Mouse (Mus musculus) intestine, embryonic 16.5 days (tissue): ENCODE measurements around the gene Atp8a2. TPM values are rescaled to one million over a fixed set of nuclear protein-coding genes. Genes with fewer than 3 reads are reported as not detected.

Experiments
- ATAC-seq: fragments of 200-750 bp; cut with Nextera tagmentation; 2 replicates; pipeline ENCODE4 v1.8.0; 2017; ENCODE audit warnings: moderate TSS enrichment, moderate library complexity
- H3K27ac ChIP-seq: fragments of 300-500 bp; sonication (generic); 2 replicates; pipeline ENCODE4 v1.5.1; 2014; ENCODE audit warnings: mild to moderate bottlenecking, low read length
- H3K27me3 ChIP-seq: fragments of 300-500 bp; sonication (generic); replicated peaks from 2 replicates; pipeline ENCODE4 v1.6.1; 2014; ENCODE audit warnings: low read length, control low read depth, mixed read lengths; ENCODE audit not compliant: control insufficient read depth, insufficient read depth
- H3K36me3 ChIP-seq: fragments of 300-500 bp; sonication (generic); 2 replicates; pipeline ENCODE4 v1.6.1; 2014; ENCODE audit warnings: low read length, control low read depth; ENCODE audit not compliant: control insufficient read depth, insufficient read depth
- H3K4me1 ChIP-seq: fragments of 300-500 bp; sonication (generic); 2 replicates; pipeline ENCODE4 v1.6.1; 2014; ENCODE audit warnings: low read length, control low read depth, mixed read lengths; ENCODE audit not compliant: control insufficient read depth, insufficient read depth
- H3K4me2 ChIP-seq: fragments of 300-500 bp; sonication (generic); 2 replicates; pipeline ENCODE4 v1.6.1; 2014; ENCODE audit warnings: low read depth, low read length, control low read depth
- H3K4me3 ChIP-seq: fragments of 300-500 bp; sonication (generic); 2 replicates; pipeline ENCODE4 v1.5.1; 2014; ENCODE audit warnings: mild to moderate bottlenecking, low read length
- H3K9ac ChIP-seq: fragments of 300-500 bp; sonication (generic); 2 replicates; pipeline ENCODE4 v1.6.1; 2014; ENCODE audit warnings: low read depth, low read length
- H3K9me3 ChIP-seq: fragments of 300-500 bp; sonication (generic); 2 replicates; pipeline ENCODE4 v1.6.1; 2016; ENCODE audit warnings: low read length, control low read depth; ENCODE audit not compliant: control insufficient read depth
- WGBS: fragments of 180-500 bp; shearing (Covaris S2); extraction: QIAGEN DNeasy Blood & Tissue Kit; methylation state at CpG from one replicate; pipeline ENCODE4 v1.1.7; 2014; 5-methylcytosine and 5-hydroxymethylcytosine counted together
- polyA plus RNA-seq: library from polyadenylated mRNA; unstranded; fragments of >200 nt; fragmentation: Nextera tagmentation; extraction: Ambion mirVana; gene quantifications from 2 replicates; pipeline ENCODE4 v1.2.1, GENCODE M21; 2015

The Atp8a2 gene
- polyA plus RNA-seq, 1 experiment from 2014 or later: 6.7 TPM

DNA sequence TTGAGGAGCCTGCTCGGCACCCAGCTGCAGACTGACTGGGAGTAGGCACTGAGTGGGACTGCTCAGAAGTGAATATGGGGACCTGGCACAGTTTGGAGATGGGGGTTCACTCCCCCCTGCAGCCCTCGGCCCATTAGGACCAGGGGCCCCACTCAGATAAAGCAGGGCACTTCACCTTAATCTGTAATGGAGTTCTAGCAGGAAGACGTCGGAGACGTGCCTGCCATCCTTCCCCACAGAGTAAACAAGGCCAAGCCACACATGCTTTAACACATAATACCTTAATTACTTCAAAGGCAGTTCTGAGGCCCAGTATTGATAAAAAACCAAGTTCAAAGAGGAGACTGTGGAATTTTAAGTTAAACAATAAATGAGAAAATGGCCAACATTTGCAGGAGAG, 510.8 kb downstream of the Atp8a2 start:
- Histone ChIP-seq H3K9me3 (no peaks in the 10 kb centered on the region), H3K36me3 (no peaks in the 10 kb centered on the region), H3K9ac (no peak overlapping the region), H3K4me1 (peaks cover 16% of the 10 kb centered on the region; the same call in 1 of the 2 replicates), H3K4me2 (no peak overlapping the region), H3K27me3 (no peaks in the 10 kb centered on the region), H3K27ac (peak overlapping the region; percentile 51), H3K4me3 (no peak overlapping the region)
- ATAC-seq: peak; percentile 74
- 46% methylated on average over 5 of the region's 5 CpGs for WGBS

- H3K9ac ChIP-seq: no peak overlapping the region
- no peaks in the 10 kb centered on the region for H3K36me3 ChIP-seq
- ATAC-seq: no peak
- no peak overlapping the region for H3K27ac ChIP-seq
- H3K9me3 ChIP-seq: no peaks in the 10 kb centered on the region
- no peak overlapping the region for H3K4me2 ChIP-seq
- H3K4me1 ChIP-seq: peaks cover 16% of the 10 kb centered on the region; the same call in 1 of the 2 replicates
- no peaks in the 10 kb centered on the region for H3K27me3 ChIP-seq
- no peak overlapping the region for H3K4me3 ChIP-seq
- WGBS: 61% methylated on average over 8 of the region's 8 CpGs
Measured at GRCm38 (mm10) chr14:59685343-59685742, 511.6 kb downstream of the Atp8a2 start.

DNA sequence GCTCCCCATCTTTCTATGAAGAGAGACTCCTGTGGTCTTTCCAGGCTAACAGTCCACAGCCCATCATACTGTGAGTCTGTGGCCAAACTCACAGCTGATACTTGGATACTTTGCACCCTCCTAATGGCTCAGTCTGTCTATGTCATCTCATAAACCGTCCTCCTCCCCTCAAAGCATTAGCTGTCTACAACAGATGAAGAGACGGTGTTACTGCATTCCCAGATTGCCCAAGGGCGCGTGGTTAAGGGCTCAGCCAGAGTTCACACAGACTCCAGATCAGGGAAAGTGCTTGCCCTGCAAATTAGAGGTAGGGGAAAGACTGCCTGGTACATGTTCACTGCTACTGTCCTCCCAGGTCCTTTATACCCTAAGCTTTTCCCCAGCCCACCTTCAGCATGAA, 515.1 kb downstream of the Atp8a2 start:
- no peak overlapping the region for H3K9ac ChIP-seq
- H3K27me3 ChIP-seq: no peaks in the 10 kb centered on the region
- H3K36me3 ChIP-seq: no peaks in the 10 kb centered on the region
- no peak overlapping the region for H3K27ac ChIP-seq
- 65% methylated on average over 4 of the region's 4 CpGs for WGBS
- no peak overlapping the region for H3K4me2 ChIP-seq
- ATAC-seq: no peak
- no peaks in the 10 kb centered on the region for H3K9me3 ChIP-seq
- no peak overlapping the region for H3K4me3 ChIP-seq
- peaks cover 11% of the 10 kb centered on the region; the same call in 1 of the 2 replicates for H3K4me1 ChIP-seq

DNA sequence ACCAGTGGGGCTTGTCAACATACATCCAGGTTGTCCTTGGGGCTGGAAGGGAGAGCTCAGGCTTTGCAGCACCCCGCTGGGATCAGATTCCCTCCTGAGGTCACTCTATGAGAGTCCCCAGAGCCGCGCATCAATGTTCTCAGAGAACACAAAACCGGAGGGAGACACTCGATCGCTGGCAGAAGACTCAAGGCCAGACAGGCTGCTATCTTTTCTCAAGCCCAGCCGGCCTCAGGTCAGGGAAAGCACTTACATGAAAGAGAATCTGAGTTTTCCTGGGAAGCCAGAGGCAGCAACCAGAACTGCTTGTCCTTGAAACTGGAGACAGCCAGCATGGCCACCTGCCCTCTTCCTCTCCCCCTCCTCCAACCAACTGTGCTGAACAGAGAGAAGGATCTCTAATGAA, 519.4 kb downstream of the Atp8a2 start:
- WGBS: 72% methylated on average over 7 of the region's 7 CpGs
- Histone ChIP-seq H3K9ac (no peak overlapping the region), H3K27ac (no peak overlapping the region), H3K4me3 (no peak overlapping the region), H3K36me3 (no peaks in the 10 kb centered on the region), H3K4me2 (no peak overlapping the region), H3K9me3 (no peaks in the 10 kb centered on the region), H3K27me3 (no peaks in the 10 kb centered on the region), H3K4me1 (peaks cover 8% of the 10 kb centered on the region)
- no peak for ATAC-seq

DNA sequence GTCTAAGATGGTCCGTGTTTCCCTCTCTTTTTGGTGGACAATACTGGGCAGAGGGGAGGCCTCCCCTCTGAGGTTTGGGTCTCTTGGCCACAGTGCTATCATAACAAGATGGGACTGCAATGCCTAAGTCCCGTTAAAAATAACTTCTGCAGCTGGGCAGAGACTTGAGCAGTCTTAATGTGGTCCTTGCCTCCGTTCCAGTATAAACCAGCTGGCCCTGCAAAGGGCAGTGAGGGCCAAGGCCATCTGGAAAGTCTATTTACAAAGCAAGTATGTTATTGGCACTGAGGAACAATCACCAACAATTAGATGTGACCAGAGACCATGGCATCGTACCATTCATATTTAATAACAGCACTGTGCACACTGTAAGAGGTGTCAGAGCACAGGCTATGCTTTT, 521.6 kb downstream of the Atp8a2 start:
- no peak overlapping the region for H3K4me2 ChIP-seq
- no peaks in the 10 kb centered on the region for H3K9me3 ChIP-seq
- WGBS: 64% methylated on average over 4 of the region's 4 CpGs
- H3K4me1 ChIP-seq: peaks cover 8% of the 10 kb centered on the region
- ATAC-seq: no peak
- H3K27ac ChIP-seq: no peak overlapping the region
- H3K9ac ChIP-seq: no peak overlapping the region
- H3K36me3 ChIP-seq: no peaks in the 10 kb centered on the region
- no peak overlapping the region for H3K4me3 ChIP-seq
- H3K27me3 ChIP-seq: no peaks in the 10 kb centered on the region

DNA sequence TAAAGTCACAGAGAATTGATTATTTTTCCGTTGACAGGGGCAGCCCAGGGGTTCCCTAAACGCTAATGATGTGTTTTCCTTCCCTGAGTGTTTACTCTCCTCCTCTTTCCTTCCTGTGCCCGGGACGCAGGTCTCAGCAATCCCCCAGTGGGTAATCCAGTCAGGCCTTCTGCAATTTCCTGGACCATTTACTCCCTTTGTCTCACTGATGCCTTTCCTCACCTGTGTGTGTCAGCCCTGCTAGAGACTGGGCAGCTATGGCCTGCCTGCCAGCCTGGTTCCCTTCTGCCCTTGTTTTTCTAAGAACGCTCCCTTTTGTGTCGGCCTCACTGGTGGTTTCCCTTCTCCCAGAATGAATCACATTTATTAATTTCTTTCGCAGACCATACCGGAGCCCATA, 522.4 kb downstream of the Atp8a2 start:
- Histone ChIP-seq H3K4me3 (no peak overlapping the region), H3K9ac (no peak overlapping the region), H3K36me3 (no peaks in the 10 kb centered on the region), H3K4me1 (peaks cover 8% of the 10 kb centered on the region), H3K9me3 (no peaks in the 10 kb centered on the region), H3K27me3 (no peaks in the 10 kb centered on the region), H3K27ac (no peak overlapping the region), H3K4me2 (no peak overlapping the region)
- 29% methylated on average over 8 of the region's 8 CpGs for WGBS
- ATAC-seq: no peak

DNA sequence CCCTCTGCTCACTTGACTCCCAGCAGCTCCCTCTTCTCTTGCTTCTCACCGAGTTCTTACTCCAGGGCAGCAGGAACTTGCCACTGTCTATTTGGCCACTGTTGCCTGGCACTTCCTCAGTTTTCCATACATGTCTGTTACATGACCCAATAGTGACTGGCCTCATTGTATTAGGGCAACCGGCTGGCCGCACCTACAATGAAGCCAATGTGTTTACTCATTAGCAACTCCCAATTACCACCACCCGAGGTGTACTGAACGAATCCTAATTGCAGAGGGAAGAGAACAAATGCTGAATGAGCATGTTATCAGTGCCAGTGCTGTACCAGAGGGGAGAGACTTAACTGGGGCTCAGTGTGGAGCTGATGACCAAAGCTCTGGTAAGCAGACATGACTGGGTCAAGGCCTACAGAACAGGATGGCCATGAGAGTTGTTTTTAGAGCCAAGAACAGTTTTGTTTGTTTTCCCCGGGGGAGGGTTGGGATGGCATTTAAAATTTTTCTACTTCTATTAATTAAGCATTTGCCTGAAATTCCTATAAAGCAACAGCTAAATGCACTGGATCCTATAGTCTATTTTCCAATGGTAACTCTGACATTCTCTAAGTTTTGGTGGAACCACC, 524.0 kb downstream of the Atp8a2 start:
- 84% methylated on average over 6 of the region's 6 CpGs for WGBS
- H3K4me1 ChIP-seq: peaks cover 8% of the 10 kb centered on the region
- no peak overlapping the region for H3K27ac ChIP-seq

GRCm38 (mm10) chr14:59657098-59657497, 539.9 kb downstream of the Atp8a2 start:
- no peak for ATAC-seq
- H3K4me1 ChIP-seq: no peaks in the 10 kb centered on the region
- WGBS: 97% methylated on average over 1 of the region's 1 CpGs
- H3K27me3 ChIP-seq: no peaks in the 10 kb centered on the region
- H3K4me3 ChIP-seq: no peak overlapping the region
- H3K4me2 ChIP-seq: no peak overlapping the region
- no peak overlapping the region for H3K27ac ChIP-seq
- no peaks in the 10 kb centered on the region for H3K36me3 ChIP-seq
- no peak overlapping the region for H3K9ac ChIP-seq
- H3K9me3 ChIP-seq: no peaks in the 10 kb centered on the region

More for the DNA sequence above, 524.0 kb downstream of the Atp8a2 start:
- Histone ChIP-seq H3K9me3 (no peaks in the 10 kb centered on the region), H3K36me3 (no peaks in the 10 kb centered on the region), H3K27me3 (no peaks in the 10 kb centered on the region), H3K9ac (no peak overlapping the region), H3K4me2 (no peak overlapping the region), H3K4me3 (no peak overlapping the region)
- ATAC-seq: no peak

DNA sequence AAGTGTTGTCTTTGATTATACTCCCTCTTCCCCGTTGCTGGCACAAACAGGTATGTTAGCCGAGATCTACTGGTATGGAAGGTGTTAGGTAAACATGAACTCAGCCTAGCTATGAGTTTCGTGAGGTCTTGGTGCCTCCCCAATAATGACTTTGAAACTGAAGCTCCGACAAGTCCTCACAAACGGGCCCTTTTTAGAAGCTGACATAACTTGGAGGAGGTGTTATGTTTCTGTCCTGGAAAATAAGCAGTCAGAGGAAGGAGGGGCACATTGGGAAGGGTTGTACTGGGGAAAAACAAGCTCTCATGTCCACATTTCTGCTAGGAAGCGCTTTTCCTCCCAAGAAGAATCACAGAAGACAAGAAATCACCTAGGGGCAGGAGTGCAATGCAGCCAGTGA, 540.4 kb downstream of the Atp8a2 start:
- H3K4me3 ChIP-seq: no peak overlapping the region
- H3K4me1 ChIP-seq: no peaks in the 10 kb centered on the region
- H3K27ac ChIP-seq: no peak overlapping the region
- no peaks in the 10 kb centered on the region for H3K9me3 ChIP-seq
- H3K4me2 ChIP-seq: no peak overlapping the region
- no peaks in the 10 kb centered on the region for H3K27me3 ChIP-seq
- no peak overlapping the region for H3K9ac ChIP-seq
- WGBS: 77% methylated on average over 6 of the region's 6 CpGs
- ATAC-seq: no peak
- H3K36me3 ChIP-seq: no peaks in the 10 kb centered on the region

DNA sequence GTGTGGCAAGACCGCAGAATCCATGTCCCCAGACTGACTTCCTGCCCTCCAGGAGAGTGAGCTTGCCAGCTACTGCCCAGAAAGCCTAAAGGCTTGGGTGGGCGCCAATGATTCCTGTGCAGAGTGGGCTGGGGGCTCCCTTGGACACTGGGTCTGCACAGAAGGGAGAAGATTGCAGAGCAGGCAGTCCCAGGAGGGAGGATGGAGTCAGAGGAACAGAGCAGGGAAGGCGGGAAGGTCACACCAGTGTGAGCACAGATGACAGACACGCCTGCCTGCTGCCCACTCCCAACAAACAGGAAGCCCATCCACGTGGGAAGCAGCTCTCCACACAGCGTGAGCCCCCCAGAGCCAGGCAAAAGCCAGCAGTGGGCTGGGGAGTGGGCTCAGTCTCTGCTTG, 547.6 kb downstream of the Atp8a2 start:
- H3K9ac ChIP-seq: no peak overlapping the region
- 67% methylated on average over 6 of the region's 6 CpGs for WGBS
- H3K4me2 ChIP-seq: no peak overlapping the region
- H3K27ac ChIP-seq: no peak overlapping the region
- 0 out of 2 replicates have a peak, but pooled peaks cover 2% of the 10 kb centered on the region for H3K4me1 ChIP-seq
- ATAC-seq: no peak
- H3K4me3 ChIP-seq: no peak overlapping the region
- no peaks in the 10 kb centered on the region for H3K27me3 ChIP-seq
- H3K9me3 ChIP-seq: no peaks in the 10 kb centered on the region
- no peaks in the 10 kb centered on the region for H3K36me3 ChIP-seq
